Mouse (Mus musculus): Measurements from ENCODE around the gene Syt14. TPM values are rescaled to one million over a fixed set of nuclear protein-coding genes. Genes with fewer than 3 reads are reported as not detected.

Gene Syt14
- polyA plus RNA-seq, 1 experiment from 2014 or later, result 7.8 TPM

DNA sequence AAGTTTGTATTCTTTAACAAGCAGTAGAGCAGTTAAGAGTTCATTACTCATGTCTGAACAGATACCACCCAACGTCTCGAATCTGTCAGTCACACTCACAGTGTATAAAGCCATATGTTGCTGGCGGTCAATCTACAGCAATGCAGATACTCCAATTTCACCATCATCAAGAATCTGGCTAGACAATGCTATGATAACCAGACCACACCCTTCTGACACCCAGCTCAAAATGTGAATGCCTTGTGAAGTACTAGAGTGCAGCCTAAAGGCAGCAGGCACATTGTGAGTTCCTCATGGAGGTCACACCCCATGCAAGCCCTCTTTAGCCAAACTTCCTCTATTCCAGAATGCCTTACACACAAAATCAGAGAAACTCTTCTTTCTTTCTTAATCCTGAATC lies 53.9 kb downstream of the Syt14 start:
- no peaks in the 10 kb centered on the region for H3K4me1 ChIP-seq (replicated peaks)
- WGBS, result 94% methylated on average over 3 of the region's 3 CpGs

DNA sequence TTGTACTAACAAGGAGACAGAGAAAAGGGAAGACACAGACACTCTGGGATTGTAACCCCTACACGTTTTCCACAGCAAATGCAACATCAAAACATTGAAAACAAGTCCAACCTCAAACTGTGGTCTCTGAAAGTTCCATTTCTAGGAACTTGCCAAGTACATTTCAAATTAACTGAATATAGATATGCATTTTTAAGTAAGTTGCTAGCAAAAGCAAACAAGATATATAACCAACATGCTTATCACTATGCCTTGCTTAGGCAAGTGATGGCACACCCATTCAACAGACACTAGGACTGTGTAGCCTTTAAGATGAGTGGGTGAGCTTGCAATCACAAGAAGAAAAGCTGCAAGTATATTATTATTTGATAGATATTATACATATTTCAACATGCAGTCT lies 54.5 kb downstream of the Syt14 start:
- peaks cover 12% of the 10 kb centered on the region for H3K36me3 ChIP-seq
- H3K27me3 ChIP-seq, result no peaks in the 10 kb centered on the region
- no peaks in the 10 kb centered on the region for H3K9me3 ChIP-seq
- H3K4me2 ChIP-seq, result no peak overlapping the region
- WGBS, result 83% methylated on average over 1 of the region's 1 CpGs
- H3K27ac ChIP-seq, result no peak overlapping the region
- no peak overlapping the region for H3K4me3 ChIP-seq
- H3K9ac ChIP-seq, result no peak overlapping the region
- ATAC-seq (ENCODE audit: low FRiP score), result no peak
- no peaks in the 10 kb centered on the region for H3K4me1 ChIP-seq (replicated peaks)

More for the DNA sequence above, 53.9 kb downstream of the Syt14 start:
- Histone ChIP-seq H3K4me2 (no peak overlapping the region), H3K27me3 (no peaks in the 10 kb centered on the region), H3K4me3 (no peak overlapping the region), H3K36me3 (peaks cover 12% of the 10 kb centered on the region), H3K9ac (no peak overlapping the region), H3K9me3 (no peaks in the 10 kb centered on the region), H3K27ac (no peak overlapping the region)
- ATAC-seq (ENCODE audit: low FRiP score), result no peak

DNA sequence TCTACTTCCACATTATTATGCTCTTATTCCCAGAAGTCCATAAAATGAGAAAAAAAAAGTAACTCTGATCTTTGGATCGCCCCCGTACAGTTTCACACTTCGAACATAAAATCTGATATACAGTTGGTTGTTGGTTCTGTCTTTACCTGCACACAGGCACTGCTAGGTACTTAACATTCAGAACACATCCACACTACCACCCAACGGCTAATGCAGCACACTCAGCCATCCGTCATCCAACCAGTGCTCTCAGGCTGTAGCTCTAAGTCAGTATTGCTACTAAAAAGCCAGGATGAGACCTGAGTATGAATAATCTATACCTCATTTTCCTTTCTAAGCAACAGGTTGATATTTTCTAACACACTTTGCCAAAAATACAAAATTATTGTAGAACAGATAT lies 73.3 kb downstream of the Syt14 start:
- H3K4me1 ChIP-seq (replicated peaks), result no peaks in the 10 kb centered on the region
- no peak overlapping the region for H3K27ac ChIP-seq
- H3K27me3 ChIP-seq, result no peaks in the 10 kb centered on the region
- H3K9me3 ChIP-seq, result no peaks in the 10 kb centered on the region
- 73% methylated on average over 5 of the region's 5 CpGs for WGBS
- H3K9ac ChIP-seq, result no peak overlapping the region
- H3K36me3 ChIP-seq, result peaks cover 20% of the 10 kb centered on the region
- H3K4me2 ChIP-seq, result no peak overlapping the region
- H3K4me3 ChIP-seq, result no peak overlapping the region
- ATAC-seq (ENCODE audit: low FRiP score), result no peak

DNA sequence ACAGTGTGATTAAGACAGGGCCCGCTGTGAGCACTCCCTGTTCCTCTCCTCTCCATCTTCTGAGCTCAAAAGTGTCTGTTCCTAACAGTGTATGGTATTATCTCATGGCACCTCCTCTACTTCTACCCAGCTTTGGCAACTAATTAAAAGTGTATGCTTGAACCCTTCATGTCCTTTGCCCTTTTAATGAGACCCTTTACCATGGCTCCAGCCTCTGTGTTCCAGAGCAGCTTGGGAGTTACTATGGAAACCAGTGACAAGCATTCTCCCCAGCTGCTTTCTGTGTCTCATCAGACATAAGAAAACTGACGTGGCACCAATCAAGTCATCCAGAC lies 87.8 kb downstream of the Syt14 start:
- no peak overlapping the region for H3K9ac ChIP-seq
- H3K27me3 ChIP-seq, result no peaks in the 10 kb centered on the region
- ATAC-seq (ENCODE audit: low FRiP score), result 0 out of 2 replicates have a peak, but pooled peaks have one; percentile 39
- 14% methylated on average over 2 of the region's 2 CpGs for WGBS
- H3K4me1 ChIP-seq (replicated peaks), result peaks cover 6% of the 10 kb centered on the region
- H3K27ac ChIP-seq, result peak overlapping the region; percentile 64; the same call in 1 of the 2 replicates
- H3K36me3 ChIP-seq, result no peaks in the 10 kb centered on the region
- H3K4me2 ChIP-seq, result no peak overlapping the region
- H3K9me3 ChIP-seq, result no peaks in the 10 kb centered on the region
- no peak overlapping the region for H3K4me3 ChIP-seq

DNA sequence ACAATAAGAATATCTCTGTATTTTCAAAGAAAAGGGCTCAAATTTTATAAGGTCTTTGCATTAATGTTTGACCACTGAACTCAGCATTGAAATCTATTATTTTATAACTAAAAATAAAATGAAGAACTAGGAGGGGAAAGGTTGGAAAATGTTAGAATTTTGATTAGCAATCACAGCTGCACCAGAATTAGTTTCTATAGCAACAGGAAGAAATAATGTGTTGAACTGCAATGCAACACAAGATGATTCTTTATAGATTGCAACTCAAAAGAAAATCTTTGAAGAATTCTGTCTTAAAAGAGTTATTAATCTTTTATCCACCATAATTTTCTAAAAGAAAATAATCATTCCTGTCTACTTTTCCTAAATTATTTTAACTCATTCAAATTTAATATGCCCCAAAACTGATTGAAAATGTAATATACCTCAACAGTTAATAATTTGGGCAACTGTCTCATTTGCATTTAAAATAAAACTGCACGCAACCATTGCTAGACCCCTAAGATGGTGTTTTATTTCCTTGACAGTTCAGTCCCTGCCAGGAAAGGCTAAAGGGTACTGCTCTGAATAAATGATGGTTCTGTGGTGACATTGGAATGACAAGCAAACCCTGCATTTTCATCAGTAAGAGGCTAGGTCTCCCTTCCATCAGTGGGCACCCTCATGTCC lies 88.3 kb downstream of the Syt14 start:
- no peaks in the 10 kb centered on the region for H3K9me3 ChIP-seq
- no peaks in the 10 kb centered on the region for H3K36me3 ChIP-seq
- WGBS, result 24% methylated on average over 1 of the region's 1 CpGs
- peaks cover 6% of the 10 kb centered on the region for H3K4me1 ChIP-seq (replicated peaks)
- H3K4me2 ChIP-seq, result no peak overlapping the region
- H3K4me3 ChIP-seq, result no peak overlapping the region
- no peak for ATAC-seq (ENCODE audit: low FRiP score)
- peak overlapping the region; percentile 64; the same call in 1 of the 2 replicates for H3K27ac ChIP-seq
- H3K27me3 ChIP-seq, result no peaks in the 10 kb centered on the region
- no peak overlapping the region for H3K9ac ChIP-seq

DNA sequence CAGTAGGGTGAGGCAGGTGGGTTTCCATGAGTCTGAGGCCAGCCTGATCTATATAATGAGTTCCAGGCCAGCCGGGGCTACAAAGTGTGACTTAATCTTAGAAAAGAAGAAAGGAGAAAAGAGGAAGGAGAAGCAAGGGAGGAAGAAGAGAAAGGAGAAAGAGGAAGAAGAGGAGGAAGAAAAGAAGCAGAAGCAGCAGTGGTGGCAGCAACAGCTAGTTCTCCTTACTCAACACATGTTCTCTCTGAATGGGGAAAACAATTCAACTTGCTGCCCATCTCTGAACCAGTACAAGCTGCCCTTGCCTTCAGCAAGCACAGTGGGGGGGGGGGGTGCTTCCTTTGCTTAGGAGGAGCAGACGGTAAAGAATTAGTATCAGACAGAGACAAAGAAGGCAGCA lies 96.5 kb downstream of the Syt14 start:
- Histone ChIP-seq H3K9me3 (no peaks in the 10 kb centered on the region), H3K4me2 (no peak overlapping the region), H3K4me1 (replicated peaks) (no peaks in the 10 kb centered on the region), H3K27me3 (no peaks in the 10 kb centered on the region), H3K4me3 (no peak overlapping the region), H3K9ac (no peak overlapping the region), H3K36me3 (no peaks in the 10 kb centered on the region), H3K27ac (no peak overlapping the region)
- ATAC-seq (ENCODE audit: low FRiP score), result no peak
- 68% methylated on average over 2 of the region's 2 CpGs for WGBS

DNA sequence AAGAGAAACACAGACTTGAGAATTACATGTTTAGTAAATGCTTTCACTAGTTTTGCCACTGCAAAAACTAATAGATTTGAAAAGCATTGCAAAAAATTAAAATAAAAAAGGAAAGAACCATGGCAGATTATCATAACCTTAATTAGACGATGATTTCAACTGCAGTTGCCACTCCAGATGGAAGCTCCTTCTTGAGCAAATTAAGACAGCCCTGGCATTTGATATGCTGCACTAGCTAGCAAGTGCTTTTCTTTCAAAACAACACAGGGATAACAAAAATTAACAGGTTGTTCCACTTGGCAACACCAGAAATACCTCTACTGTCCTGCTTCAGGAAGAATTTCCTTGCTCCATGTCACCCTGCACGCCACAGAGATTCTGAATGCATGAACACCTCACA lies 97.6 kb downstream of the Syt14 start:
- 89% methylated on average over 2 of the region's 2 CpGs for WGBS
- ATAC-seq (ENCODE audit: low FRiP score), result no peak

DNA sequence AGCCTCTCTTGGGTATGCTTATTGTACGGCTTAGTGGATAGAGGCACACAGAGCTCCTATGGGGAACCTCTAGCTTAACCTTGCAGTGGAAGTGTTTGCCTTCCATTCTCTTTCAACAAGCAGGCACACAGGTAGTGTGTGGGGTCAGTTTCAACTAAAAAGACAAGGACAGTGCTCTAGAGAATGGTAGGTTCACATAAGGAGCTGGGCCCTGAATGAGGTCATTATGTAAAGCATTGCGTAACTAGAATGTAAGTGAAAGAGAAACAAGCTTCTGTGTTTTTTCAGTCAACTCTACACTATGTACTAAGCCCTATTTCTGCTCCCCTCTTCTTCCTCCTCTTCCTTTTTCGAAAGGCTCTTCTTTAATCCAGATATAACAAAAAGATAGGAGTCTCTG lies 103.8 kb downstream of the Syt14 start:
- H3K4me2 ChIP-seq, result no peak overlapping the region
- H3K9me3 ChIP-seq, result no peaks in the 10 kb centered on the region
- no peaks in the 10 kb centered on the region for H3K27me3 ChIP-seq
- no peak overlapping the region for H3K27ac ChIP-seq
- no peak overlapping the region for H3K9ac ChIP-seq
- ATAC-seq (ENCODE audit: low FRiP score), result no peak
- WGBS, result 90% methylated on average over 3 of the region's 3 CpGs
- H3K4me1 ChIP-seq (replicated peaks), result no peaks in the 10 kb centered on the region
- peaks cover 28% of the 10 kb centered on the region for H3K36me3 ChIP-seq
- H3K4me3 ChIP-seq, result no peak overlapping the region

More for the DNA sequence above, 97.6 kb downstream of the Syt14 start:
- Histone ChIP-seq H3K27me3 (no peaks in the 10 kb centered on the region), H3K36me3 (peaks cover 2% of the 10 kb centered on the region), H3K4me1 (replicated peaks) (no peaks in the 10 kb centered on the region), H3K9me3 (no peaks in the 10 kb centered on the region), H3K27ac (no peak overlapping the region), H3K4me3 (no peak overlapping the region), H3K9ac (no peak overlapping the region), H3K4me2 (no peak overlapping the region)

DNA sequence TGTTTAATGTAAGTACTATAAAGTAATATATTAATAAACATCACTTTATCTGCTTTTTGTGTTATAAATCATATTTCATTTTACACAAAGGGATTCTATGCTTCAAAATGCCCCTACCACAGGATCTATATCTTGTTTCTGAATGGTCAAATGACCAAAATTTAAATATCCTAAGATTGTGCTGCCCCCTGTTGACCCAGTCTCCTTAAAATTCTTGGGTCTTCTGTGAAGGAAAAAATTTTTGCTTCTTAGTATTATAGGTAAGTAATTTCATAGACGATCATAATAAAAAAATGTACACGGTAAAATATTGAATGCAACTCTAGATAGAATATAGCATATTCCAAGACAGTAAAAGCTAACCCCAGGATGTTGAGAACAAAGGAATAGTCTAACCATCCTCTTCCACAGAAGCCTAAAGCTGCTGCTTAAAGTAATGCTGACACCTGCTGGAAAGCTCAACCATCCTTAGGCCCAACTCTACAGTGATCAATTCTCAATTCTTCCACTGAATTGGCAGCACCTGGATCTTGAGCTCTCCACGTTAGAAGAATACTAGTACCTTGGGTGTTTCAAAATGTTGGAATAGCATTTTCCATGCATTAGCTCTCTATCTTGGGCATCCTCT lies 123.4 kb downstream of the Syt14 start:
- H3K4me3 ChIP-seq, result no peak overlapping the region
- WGBS, result 67% methylated on average over 3 of the region's 3 CpGs
- ATAC-seq (ENCODE audit: low FRiP score), result no peak
- H3K4me1 ChIP-seq (replicated peaks), result no peaks in the 10 kb centered on the region
- H3K27ac ChIP-seq, result no peak overlapping the region
- H3K27me3 ChIP-seq, result no peaks in the 10 kb centered on the region
- H3K9me3 ChIP-seq, result no peaks in the 10 kb centered on the region
- peaks cover 10% of the 10 kb centered on the region for H3K36me3 ChIP-seq
- H3K9ac ChIP-seq, result no peak overlapping the region
- no peak overlapping the region for H3K4me2 ChIP-seq

DNA sequence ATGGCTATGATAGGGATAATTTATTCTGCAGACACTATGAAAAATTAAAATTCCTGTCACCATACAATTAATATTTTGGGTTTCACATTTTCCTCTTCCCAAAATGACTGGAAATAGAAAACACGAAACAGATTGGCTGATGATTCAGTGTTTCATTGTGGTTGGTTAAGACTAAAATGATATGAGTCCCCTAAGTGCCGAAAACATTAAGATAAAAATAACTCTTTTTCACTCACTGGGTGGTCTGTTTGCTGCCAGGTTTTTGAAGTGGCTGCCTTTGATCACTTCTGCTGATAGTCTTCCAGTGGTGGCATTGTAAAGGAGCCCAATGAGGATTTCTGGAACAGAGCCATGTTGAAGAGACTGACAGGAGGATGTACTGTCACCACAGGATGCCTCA lies 134.1 kb downstream of the Syt14 start:
- no peak for ATAC-seq (ENCODE audit: low FRiP score)
- WGBS, result 79% methylated on average over 2 of the region's 2 CpGs
- Histone ChIP-seq H3K4me3 (no peak overlapping the region), H3K4me1 (replicated peaks) (no peaks in the 10 kb centered on the region), H3K27ac (no peak overlapping the region), H3K4me2 (no peak overlapping the region), H3K9me3 (no peaks in the 10 kb centered on the region), H3K9ac (no peak overlapping the region), H3K27me3 (no peaks in the 10 kb centered on the region), H3K36me3 (peaks cover 13% of the 10 kb centered on the region)

DNA sequence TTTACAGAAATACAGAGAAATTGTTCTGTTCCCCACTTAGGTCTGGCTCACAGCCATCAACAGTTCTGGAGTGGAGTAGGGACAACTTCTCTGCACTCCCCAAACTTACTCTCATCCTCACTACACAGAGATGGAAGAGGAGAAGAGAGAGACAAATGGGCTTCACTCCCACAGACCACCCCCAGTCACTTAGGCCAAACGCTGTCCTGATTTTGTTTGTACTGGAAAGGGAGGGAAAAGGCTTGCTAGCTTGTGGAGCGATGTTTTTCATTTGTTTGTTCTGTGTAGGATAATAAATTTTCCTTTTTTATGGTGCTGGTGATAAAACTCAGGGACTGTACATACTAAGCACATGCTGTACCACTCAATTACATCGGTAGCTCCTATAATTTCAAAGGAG lies 134.7 kb downstream of the Syt14 start:
- WGBS, result 82% methylated on average over 3 of the region's 3 CpGs
- H3K27ac ChIP-seq, result no peak overlapping the region
- no peak overlapping the region for H3K4me2 ChIP-seq
- H3K9ac ChIP-seq, result no peak overlapping the region
- H3K36me3 ChIP-seq, result peaks cover 18% of the 10 kb centered on the region
- no peaks in the 10 kb centered on the region for H3K9me3 ChIP-seq
- no peak overlapping the region for H3K4me3 ChIP-seq
- no peaks in the 10 kb centered on the region for H3K27me3 ChIP-seq
- no peak for ATAC-seq (ENCODE audit: low FRiP score)
- H3K4me1 ChIP-seq (replicated peaks), result no peaks in the 10 kb centered on the region

DNA sequence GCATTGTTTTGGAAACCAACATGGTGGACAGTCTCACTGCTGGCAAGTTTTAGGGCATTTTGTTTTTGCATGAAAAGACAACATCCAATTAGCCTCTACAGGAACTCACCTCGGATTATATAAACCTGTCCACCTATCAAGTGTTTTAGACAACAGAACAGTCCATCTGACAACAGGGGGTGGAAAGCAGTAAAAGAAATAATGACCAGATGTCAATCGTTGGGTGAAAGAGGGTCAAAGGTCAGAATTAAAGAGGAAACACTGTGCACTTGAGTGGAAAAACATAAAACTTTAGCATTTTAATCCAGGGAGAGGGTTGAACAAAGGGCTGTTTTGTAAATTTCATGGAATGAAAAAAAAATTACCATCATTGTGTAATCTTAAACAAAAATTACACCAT lies 136.8 kb downstream of the Syt14 start:
- ATAC-seq (ENCODE audit: low FRiP score), result no peak
- Histone ChIP-seq H3K9me3 (no peaks in the 10 kb centered on the region), H3K9ac (no peak overlapping the region), H3K4me3 (no peak overlapping the region), H3K27me3 (no peaks in the 10 kb centered on the region), H3K27ac (no peak overlapping the region), H3K4me2 (no peak overlapping the region), H3K4me1 (replicated peaks) (no peaks in the 10 kb centered on the region), H3K36me3 (peaks cover 18% of the 10 kb centered on the region)
- 22% methylated on average over 2 of the region's 2 CpGs for WGBS

DNA sequence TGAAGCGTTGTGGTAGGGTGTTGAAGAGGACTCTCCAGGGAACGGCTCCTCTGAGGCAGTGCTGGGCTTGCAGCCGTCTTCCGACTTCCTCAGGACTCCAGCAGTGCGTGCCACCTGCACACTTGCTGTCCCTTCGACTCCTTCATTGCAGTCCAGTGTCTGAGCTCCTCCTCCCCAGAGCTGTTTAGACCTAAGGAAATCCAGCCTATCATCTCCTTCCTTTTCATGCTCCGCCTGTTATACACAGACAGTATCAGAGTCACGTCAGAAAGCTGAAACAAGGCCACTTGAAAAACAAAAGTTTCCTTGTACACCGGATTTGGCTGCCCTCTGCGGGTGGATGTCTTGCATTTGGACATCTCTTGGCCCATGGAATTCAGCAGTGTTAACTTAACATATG lies 138.4 kb downstream of the Syt14 start:
- no peaks in the 10 kb centered on the region for H3K4me1 ChIP-seq (replicated peaks)
- no peak for ATAC-seq (ENCODE audit: low FRiP score)
- H3K27ac ChIP-seq, result no peak overlapping the region
- H3K27me3 ChIP-seq, result no peaks in the 10 kb centered on the region
- no peak overlapping the region for H3K4me2 ChIP-seq
- H3K4me3 ChIP-seq, result no peak overlapping the region
- no peak overlapping the region for H3K9ac ChIP-seq
- WGBS, result 65% methylated on average over 10 of the region's 10 CpGs
- peaks cover 18% of the 10 kb centered on the region for H3K36me3 ChIP-seq
- H3K9me3 ChIP-seq, result no peaks in the 10 kb centered on the region
